Mouse (Mus musculus) hindbrain, embryonic 12.5 days (tissue): ENCODE data around the gene Sprtn. TPM values are rescaled to one million over a fixed set of nuclear protein-coding genes. Genes with fewer than 3 reads are reported as not detected.

Experiments
- ATAC-seq: fragments of 200-750 bp; cut with Nextera tagmentation; 2 replicates; pipeline ENCODE4 v1.8.0; 2017; ENCODE audit warnings: moderate TSS enrichment; ENCODE audit not compliant: low FRiP score
- H3K27ac ChIP-seq: fragments of 300-500 bp; sonication (generic); 2 replicates; pipeline ENCODE4 v1.5.1; 2016; ENCODE audit warnings: mild to moderate bottlenecking
- H3K27me3 ChIP-seq: fragments of 300-500 bp; sonication (generic); 2 replicates; pipeline ENCODE4 v1.6.1; 2016; ENCODE audit warnings: mild to moderate bottlenecking
- H3K36me3 ChIP-seq: fragments of 300-500 bp; sonication (generic); 2 replicates; pipeline ENCODE4 v1.6.1; 2016; ENCODE audit warnings: mild to moderate bottlenecking
- H3K4me1 ChIP-seq: fragments of 300-500 bp; sonication (generic); 2 replicates; pipeline ENCODE4 v1.6.1; 2016
- H3K4me2 ChIP-seq: fragments of 300-500 bp; sonication (generic); replicated peaks from 2 replicates; pipeline ENCODE4 v1.6.1; 2016; ENCODE audit warnings: mild to moderate bottlenecking
- H3K4me3 ChIP-seq: fragments of 300-500 bp; sonication (generic); 2 replicates; pipeline ENCODE4 v1.5.1; 2016; ENCODE audit warnings: mild to moderate bottlenecking
- H3K9ac ChIP-seq: fragments of 300-500 bp; sonication (generic); 2 replicates; pipeline ENCODE4 v1.6.1; 2016; ENCODE audit warnings: mild to moderate bottlenecking, moderate library complexity
- H3K9me3 ChIP-seq: fragments of 300-500 bp; sonication (generic); replicated peaks from 2 replicates; pipeline ENCODE4 v1.6.1; 2016; ENCODE audit warnings: mild to moderate bottlenecking
- WGBS: fragments of 180-500 bp; shearing (Covaris S2); methylation state at CpG from one replicate; pipeline ENCODE4 v1.1.7; 2016; 5-methylcytosine and 5-hydroxymethylcytosine counted together
- polyA plus RNA-seq: library from polyadenylated mRNA; unstranded; fragments of >200 nt; fragmentation: Nextera tagmentation; extraction: Ambion mirVana; gene quantifications from 2 replicates; pipeline ENCODE4 v1.2.1, GENCODE M21; 2016

The Sprtn gene
- polyA plus RNA-seq, 1 experiment from 2014 or later = 15.2 TPM

- Histone ChIP-seq H3K4me3 (no peak overlapping the region), H3K9ac (no peak overlapping the region), H3K4me1 (no peaks in the 10 kb centered on the region), H3K36me3 (peaks cover 78% of the 10 kb centered on the region), H3K27me3 (no peaks in the 10 kb centered on the region), H3K27ac (no peak overlapping the region), H3K9me3 (no peaks in the 10 kb centered on the region), H3K4me2 (no peak overlapping the region)
- 78% methylated on average over 17 of the region's 17 CpGs for WGBS
- ATAC-seq = no peak
These were observed 14.5 kb downstream of the Sprtn start for GRCm38 (mm10) chr8:124911938-124912872.

GRCm38 (mm10) chr8:124914061-124914460, 16.4 kb downstream of the Sprtn start:
- no peak overlapping the region for H3K9ac ChIP-seq
- no peak overlapping the region for H3K4me2 ChIP-seq
- no peak overlapping the region for H3K4me3 ChIP-seq
- WGBS = 98% methylated on average over 5 of the region's 5 CpGs
- H3K4me1 ChIP-seq = peaks cover 9% of the 10 kb centered on the region; the same call in 1 of the 2 replicates
- peaks cover 60% of the 10 kb centered on the region for H3K36me3 ChIP-seq
- no peaks in the 10 kb centered on the region for H3K27me3 ChIP-seq
- no peak for ATAC-seq
- H3K27ac ChIP-seq = no peak overlapping the region
- no peaks in the 10 kb centered on the region for H3K9me3 ChIP-seq

GRCm38 (mm10) chr8:124917741-124918484, 20.2 kb downstream of the Sprtn start:
- WGBS = 79% methylated on average over 18 of the region's 18 CpGs
- H3K9me3 ChIP-seq = no peaks in the 10 kb centered on the region
- no peak overlapping the region for H3K9ac ChIP-seq
- H3K4me1 ChIP-seq = peaks cover 10% of the 10 kb centered on the region; the same call in 1 of the 2 replicates
- ATAC-seq = no peak
- no peaks in the 10 kb centered on the region for H3K27me3 ChIP-seq
- no peak overlapping the region for H3K4me3 ChIP-seq
- peaks cover 25% of the 10 kb centered on the region for H3K36me3 ChIP-seq
- H3K4me2 ChIP-seq = no peak overlapping the region
- no peak overlapping the region for H3K27ac ChIP-seq

- Histone ChIP-seq H3K9me3 (no peaks in the 10 kb centered on the region), H3K9ac (no peak overlapping the region), H3K36me3 (peaks cover 5% of the 10 kb centered on the region), H3K4me3 (no peak overlapping the region), H3K27me3 (no peaks in the 10 kb centered on the region), H3K27ac (no peak overlapping the region), H3K4me2 (no peak overlapping the region), H3K4me1 (peaks cover 10% of the 10 kb centered on the region; the same call in 1 of the 2 replicates)
- WGBS = 82% methylated on average over 18 of the region's 18 CpGs
- ATAC-seq = no peak
These were observed 23.9 kb downstream of the Sprtn start for GRCm38 (mm10) chr8:124921369-124922279.

- 88% methylated on average over 11 of the region's 11 CpGs for WGBS
- H3K36me3 ChIP-seq = peaks cover 8% of the 10 kb centered on the region
- H3K9ac ChIP-seq = no peak overlapping the region
- H3K27ac ChIP-seq = no peak overlapping the region
- ATAC-seq = no peak
- no peaks in the 10 kb centered on the region for H3K27me3 ChIP-seq
- H3K4me1 ChIP-seq = peaks cover 10% of the 10 kb centered on the region; the same call in 1 of the 2 replicates
- H3K9me3 ChIP-seq = no peaks in the 10 kb centered on the region
- no peak overlapping the region for H3K4me2 ChIP-seq
- no peak overlapping the region for H3K4me3 ChIP-seq
These were observed 24.9 kb downstream of the Sprtn start for GRCm38 (mm10) chr8:124922490-124923089.

- ATAC-seq = no peak
- Histone ChIP-seq H3K27ac (no peak overlapping the region), H3K36me3 (peaks cover 15% of the 10 kb centered on the region), H3K9me3 (no peaks in the 10 kb centered on the region), H3K4me2 (no peak overlapping the region), H3K9ac (no peak overlapping the region), H3K4me3 (no peak overlapping the region), H3K4me1 (0 out of 2 replicates have a peak, but pooled peaks cover under 1% of the 10 kb centered on the region), H3K27me3 (no peaks in the 10 kb centered on the region)
- 87% methylated on average over 15 of the region's 15 CpGs for WGBS
These were observed 26.4 kb downstream of the Sprtn start for GRCm38 (mm10) chr8:124923971-124924652.

- WGBS = 81% methylated on average over 14 of the region's 14 CpGs
- Histone ChIP-seq H3K9ac (no peak overlapping the region), H3K9me3 (no peaks in the 10 kb centered on the region), H3K27ac (no peak overlapping the region), H3K27me3 (no peaks in the 10 kb centered on the region), H3K4me3 (no peak overlapping the region), H3K36me3 (peaks cover 15% of the 10 kb centered on the region), H3K4me1 (no peaks in the 10 kb centered on the region), H3K4me2 (no peak overlapping the region)
- ATAC-seq = no peak
These were observed 28.0 kb downstream of the Sprtn start for GRCm38 (mm10) chr8:124925544-124926266.

GRCm38 (mm10) chr8:124926351-124926771, 28.7 kb downstream of the Sprtn start:
- Histone ChIP-seq H3K27me3 (no peaks in the 10 kb centered on the region), H3K9me3 (no peaks in the 10 kb centered on the region), H3K4me1 (no peaks in the 10 kb centered on the region), H3K27ac (no peak overlapping the region), H3K4me3 (no peak overlapping the region), H3K9ac (no peak overlapping the region), H3K4me2 (no peak overlapping the region), H3K36me3 (peaks cover 15% of the 10 kb centered on the region)
- no peak for ATAC-seq
- WGBS = 84% methylated on average over 10 of the region's 10 CpGs

GRCm38 (mm10) chr8:124929006-124929405, 31.3 kb downstream of the Sprtn start:
- Histone ChIP-seq H3K27ac (no peak overlapping the region), H3K36me3 (peaks cover 18% of the 10 kb centered on the region), H3K27me3 (no peaks in the 10 kb centered on the region), H3K9me3 (no peaks in the 10 kb centered on the region), H3K4me3 (no peak overlapping the region), H3K4me1 (no peaks in the 10 kb centered on the region), H3K4me2 (no peak overlapping the region), H3K9ac (no peak overlapping the region)
- ATAC-seq = no peak
- WGBS = 90% methylated on average over 11 of the region's 11 CpGs

- Histone ChIP-seq H3K9me3 (no peaks in the 10 kb centered on the region), H3K36me3 (peaks cover 18% of the 10 kb centered on the region), H3K9ac (no peak overlapping the region), H3K4me1 (no peaks in the 10 kb centered on the region), H3K27ac (no peak overlapping the region), H3K4me2 (no peak overlapping the region), H3K4me3 (no peak overlapping the region), H3K27me3 (no peaks in the 10 kb centered on the region)
- 96% methylated on average over 13 of the region's 13 CpGs for WGBS
- ATAC-seq = no peak
These were observed 32.4 kb downstream of the Sprtn start for GRCm38 (mm10) chr8:124930086-124930485.
